Mouse (Mus musculus): ENCODE measurements around the gene Asap3. TPM values are rescaled to one million over a fixed set of nuclear protein-coding genes. Genes with fewer than 3 reads are reported as not detected.
A peak's percentile ranks its signal among the peaks of the same experiment; 100 is the strongest.

Asap3 gene
- 1 to 10 TPM; 2.5 to 3.1 TPM for total RNA-seq (2021)
- long read RNA-seq, experiment 1, full-length matches to known transcripts = 3 of 6 reads
- long read RNA-seq, experiment 1, partial matches to known transcripts = 1 of 6 reads
- long read RNA-seq, experiment 1, other reads (novel, unspliced or antisense) = 2 of 6 reads
- long read RNA-seq, experiment 2, full-length matches to known transcripts = 1 of 3 reads
- long read RNA-seq, experiment 2, partial matches to known transcripts = 1 of 3 reads
- long read RNA-seq, experiment 2, other reads (novel, unspliced or antisense) = 1 of 3 reads

DNA sequence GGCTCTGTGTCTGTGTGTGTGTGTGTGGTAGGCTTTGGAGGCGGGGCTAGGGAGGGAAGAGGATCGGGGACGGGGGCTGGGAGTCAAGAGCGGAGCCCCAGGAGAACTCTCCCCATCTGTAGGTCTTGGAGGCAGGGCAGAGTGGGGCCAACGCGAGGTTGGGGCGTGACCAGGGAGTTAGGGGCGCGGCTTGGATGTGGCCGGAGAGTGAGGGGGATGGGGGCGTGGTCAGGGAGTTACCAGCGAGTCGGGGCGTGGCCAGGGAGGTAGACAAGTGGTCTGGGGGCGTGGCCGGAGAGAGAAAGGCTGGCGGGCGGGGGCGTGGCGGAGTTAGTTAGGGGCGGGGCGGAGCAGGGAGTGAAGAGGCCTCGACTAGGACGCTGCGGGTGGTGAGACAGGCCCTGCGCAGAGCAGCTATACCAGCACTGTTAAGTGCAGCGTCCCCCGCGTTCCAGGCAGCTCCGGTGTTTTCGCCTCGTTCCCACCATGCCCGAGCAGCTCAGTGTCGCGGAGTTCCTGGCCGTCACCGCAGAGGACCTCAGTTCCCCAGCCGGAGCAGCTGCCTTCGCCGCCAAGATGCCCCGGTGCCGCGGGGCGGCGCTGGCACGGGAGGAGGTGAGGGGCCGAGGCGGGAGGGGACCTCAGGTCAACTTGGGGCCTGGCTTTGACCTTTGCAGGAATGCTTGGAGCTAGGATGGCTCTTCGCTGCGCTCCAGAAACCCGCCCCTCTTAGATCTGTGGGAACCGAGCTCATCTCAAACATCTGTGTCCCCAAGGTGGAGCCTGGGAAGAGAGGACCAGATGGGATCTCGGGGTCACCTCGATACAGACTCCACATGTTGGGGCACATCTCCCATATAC is at the start of gene Asap3:
Gene Asap3, plus strand, starts transcription at position 333 of the 861 bp plus-strand sequence.
- peak within 1 kb of the TSS; percentile 69 for H3K27ac ChIP-seq
- peak; percentile 40 for TF ChIP-seq CTCF (conservative IDR thresholded peaks at IDR 0.05)
- peak; percentile 77 to 82 for DNase-seq (ENCODE audit: low spot score in 2 of 2)

DNA sequence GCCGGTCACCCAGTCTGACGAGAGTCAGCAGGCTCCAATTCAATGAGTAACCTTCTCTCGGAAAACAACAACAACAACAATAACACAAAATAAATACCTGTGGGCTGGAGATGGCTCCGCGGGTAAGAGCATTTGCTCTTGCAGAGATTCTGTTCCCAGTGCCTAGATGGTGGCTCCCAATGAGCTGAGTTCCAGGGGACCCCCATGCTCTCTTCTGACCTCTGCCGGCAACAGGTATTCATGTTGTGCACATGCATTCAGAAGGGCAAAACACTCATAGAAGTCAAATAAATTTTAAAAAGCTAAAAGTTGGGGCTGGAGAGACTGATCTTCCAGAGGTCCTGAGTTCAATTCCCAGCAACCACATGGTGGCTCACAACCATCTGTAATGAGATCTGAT is 47.7 kb upstream of the Asap3 start:
- no peak for DNase-seq (ENCODE audit: low spot score in 2 of 2)
- no peak overlapping the region for H3K27ac ChIP-seq
- H3K4me3 ChIP-seq = no peak overlapping the region
- TF ChIP-seq CTCF (conservative IDR thresholded peaks at IDR 0.05) = peak; percentile 61

More for the DNA sequence above, at the start of gene Asap3:
- peak within 1 kb of the TSS; percentile 72 for H3K4me3 ChIP-seq

DNA sequence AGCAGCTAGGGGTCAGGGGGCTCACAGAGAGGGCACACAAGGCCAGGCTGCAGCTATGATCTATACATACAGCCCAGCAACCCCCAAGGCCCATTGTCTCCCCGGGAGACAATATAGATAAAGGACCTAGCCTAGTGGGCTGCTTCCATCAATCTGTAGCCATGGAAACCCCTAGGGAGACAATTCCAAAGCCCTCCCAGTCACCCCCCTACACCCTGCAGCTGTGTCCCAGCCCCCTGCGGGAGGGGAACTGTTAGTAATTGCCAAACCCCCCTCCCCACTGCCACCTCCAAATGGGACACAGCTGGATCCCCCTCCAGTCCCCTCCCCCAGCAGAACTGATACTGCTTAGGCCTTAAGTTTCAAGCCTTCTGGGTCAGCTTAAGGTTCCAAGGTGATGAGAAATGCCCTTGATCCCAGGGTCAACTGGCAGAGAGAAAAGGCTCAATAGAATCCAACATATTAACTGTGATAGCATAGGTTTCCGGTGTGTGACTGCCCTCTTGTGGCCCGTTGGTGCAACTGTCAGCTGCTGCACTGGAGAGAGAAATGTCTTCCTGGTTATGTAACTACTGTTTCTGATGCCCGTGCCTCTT is 46.3 kb upstream of the Asap3 start:
- peak; percentile 94 for TF ChIP-seq CTCF (conservative IDR thresholded peaks at IDR 0.05)
- DNase-seq (ENCODE audit: low spot score in 2 of 2) = peak; percentile 67 to 80
- Histone ChIP-seq H3K27ac (peak overlapping the region; percentile 73), H3K4me3 (no peak overlapping the region; the same call in 1 of the 2 replicates)

DNA sequence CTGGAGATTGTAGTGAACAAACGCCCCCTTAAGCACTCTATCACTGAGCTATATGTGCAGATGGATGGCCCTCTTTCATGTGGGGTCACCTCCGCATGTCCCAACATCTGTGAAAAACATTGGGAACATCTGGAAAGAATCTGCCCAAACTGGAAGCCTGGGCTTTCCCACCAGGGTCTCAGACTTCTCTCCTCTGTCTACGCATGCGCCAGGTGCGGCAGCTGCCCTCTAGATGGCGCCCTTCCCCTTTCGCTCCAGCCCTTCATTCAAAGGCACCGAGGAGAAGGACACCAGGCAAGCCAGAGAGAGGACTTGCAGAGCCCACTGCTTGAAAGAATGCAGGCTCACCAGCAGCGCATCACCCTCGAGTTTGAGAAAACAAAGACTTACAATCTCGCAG is 42.7 kb upstream of the Asap3 start:
- TF ChIP-seq CTCF (conservative IDR thresholded peaks at IDR 0.05) = peak; percentile 99
- no peak overlapping the region for H3K4me3 ChIP-seq
- DNase-seq (ENCODE audit: low spot score in 2 of 2) = peak; percentile 79 to 88
- H3K27ac ChIP-seq = no peak overlapping the region

DNA sequence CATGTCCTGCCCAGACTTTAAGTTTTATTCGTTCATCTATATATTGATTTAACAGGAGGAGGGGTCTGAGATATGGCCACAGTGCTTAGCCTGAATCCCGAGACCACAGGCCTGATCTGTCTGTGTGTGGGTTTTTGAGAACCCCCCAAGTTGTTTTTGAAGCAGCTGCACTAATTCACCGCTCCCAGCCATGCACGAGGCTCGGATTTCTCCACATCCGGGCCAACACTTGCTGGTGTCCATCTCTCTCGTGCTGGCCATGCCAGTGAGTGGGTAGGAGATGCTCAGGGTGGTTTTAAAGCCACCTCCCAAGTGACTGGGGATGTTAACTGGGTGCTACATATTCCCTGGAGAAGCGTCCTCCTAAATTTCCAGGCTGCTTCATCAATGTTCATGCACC is 41.2 kb upstream of the Asap3 start:
- no peak overlapping the region for H3K4me3 ChIP-seq
- TF ChIP-seq CTCF (conservative IDR thresholded peaks at IDR 0.05) = no peak
- no peak for DNase-seq (ENCODE audit: low spot score in 2 of 2)
- no peak overlapping the region for H3K27ac ChIP-seq

DNA sequence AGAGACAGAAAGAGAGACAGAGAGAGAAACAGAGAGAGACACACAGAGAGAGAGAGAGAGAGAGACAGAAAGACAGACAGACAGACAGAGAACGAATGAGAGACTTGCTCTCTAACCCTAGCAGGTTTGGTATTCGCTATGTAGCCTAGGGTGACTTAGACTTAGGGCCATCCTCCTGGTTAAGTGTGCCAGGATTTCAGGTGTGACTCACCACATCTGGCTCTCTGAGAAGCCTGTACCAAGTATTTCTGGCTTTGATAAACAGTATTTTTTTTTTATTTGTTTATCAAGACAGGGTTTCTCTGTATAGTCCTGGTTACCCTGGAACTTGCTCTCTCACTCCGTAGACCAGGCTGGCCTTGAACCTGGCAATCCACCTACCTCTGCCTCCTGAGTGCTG is 38.5 kb upstream of the Asap3 start:
- TF ChIP-seq CTCF (conservative IDR thresholded peaks at IDR 0.05) = no peak
- Histone ChIP-seq H3K27ac (no peak overlapping the region), H3K4me3 (no peak overlapping the region)
- no peak for DNase-seq (ENCODE audit: low spot score in 2 of 2)

DNA sequence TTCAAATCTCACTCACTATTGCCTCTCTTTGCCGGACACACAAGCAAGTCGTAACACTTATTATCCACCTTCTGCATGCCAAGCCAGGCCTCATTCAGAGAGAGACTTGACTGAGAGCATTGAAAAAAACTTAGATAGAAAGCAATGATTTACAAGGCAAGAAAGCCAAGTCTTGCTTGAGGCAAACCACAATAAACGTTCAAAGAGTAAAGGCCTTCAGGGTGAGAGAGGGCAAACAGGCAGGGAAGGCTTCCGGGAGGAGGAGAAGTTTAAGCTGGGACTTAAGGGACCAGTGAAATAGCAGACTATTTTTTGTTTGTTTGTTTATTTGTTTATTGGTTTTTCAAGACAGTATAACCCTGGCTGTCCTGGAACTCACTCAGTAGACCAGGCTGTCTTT is 35.8 kb upstream of the Asap3 start:
- no peak overlapping the region for H3K27ac ChIP-seq
- no peak for TF ChIP-seq CTCF (conservative IDR thresholded peaks at IDR 0.05)
- no peak overlapping the region for H3K4me3 ChIP-seq
- DNase-seq (ENCODE audit: low spot score in 2 of 2) = no peak

DNA sequence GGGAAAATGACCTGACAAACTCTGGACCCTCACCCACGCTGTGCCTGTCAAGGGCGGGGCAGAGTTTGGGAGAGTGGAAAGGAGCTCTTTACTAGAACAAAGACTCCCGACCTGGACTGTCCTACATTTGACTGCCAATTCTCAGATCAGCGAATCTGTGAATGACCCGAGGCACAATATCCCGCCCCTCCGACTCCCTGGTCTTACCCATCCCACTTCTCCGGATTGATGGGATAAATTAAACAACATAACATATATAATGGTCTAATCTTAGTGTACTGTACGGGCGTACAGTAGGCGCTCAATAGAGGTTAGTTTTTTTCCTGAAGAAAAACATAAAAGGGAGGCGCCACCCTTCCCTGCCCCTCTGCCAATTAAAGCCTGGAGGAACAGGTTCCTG is 34.7 kb upstream of the Asap3 start:
- H3K27ac ChIP-seq = no peak overlapping the region
- TF ChIP-seq CTCF (conservative IDR thresholded peaks at IDR 0.05) = no peak
- peak overlapping the region; percentile 64 for H3K4me3 ChIP-seq
- no peak for DNase-seq (ENCODE audit: low spot score in 2 of 2)

DNA sequence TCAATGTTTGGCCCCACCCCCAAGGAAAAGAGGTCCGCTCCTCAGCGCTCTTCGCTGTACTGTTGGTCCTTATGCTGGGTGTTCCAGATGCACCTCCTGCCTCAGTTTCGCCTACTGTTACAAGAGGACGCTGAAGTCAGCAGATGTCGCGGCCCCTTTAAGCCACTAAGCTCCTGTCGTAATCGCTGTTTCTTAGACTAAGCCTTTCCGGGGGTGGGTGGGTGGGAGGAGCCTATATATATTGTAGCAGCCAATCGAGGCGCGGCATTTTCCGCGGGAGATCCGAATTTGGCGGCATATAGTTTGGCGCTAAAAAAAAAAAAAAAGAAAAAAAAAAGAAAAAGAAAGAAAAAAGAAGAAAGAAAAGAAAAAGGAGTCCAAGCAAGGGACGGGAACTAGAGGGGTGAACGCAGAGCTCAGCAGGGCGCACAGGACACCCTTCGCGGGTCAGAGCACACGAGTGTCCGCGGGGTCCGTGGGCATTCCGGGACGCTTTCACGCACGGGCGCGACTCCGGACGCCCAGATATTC is 34.1 kb upstream of the Asap3 start, which contains the start of gene E2f2:
Gene E2f2, plus strand, starts transcription at position 384 of the 531 bp plus-strand sequence.
- DNase-seq (ENCODE audit: low spot score in 2 of 2) = no peak
- peak within 1 kb of the TSS; percentile 64 for H3K4me3 ChIP-seq
- TF ChIP-seq CTCF (conservative IDR thresholded peaks at IDR 0.05) = no peak
- no peak within 1 kb of the TSS for H3K27ac ChIP-seq

DNA sequence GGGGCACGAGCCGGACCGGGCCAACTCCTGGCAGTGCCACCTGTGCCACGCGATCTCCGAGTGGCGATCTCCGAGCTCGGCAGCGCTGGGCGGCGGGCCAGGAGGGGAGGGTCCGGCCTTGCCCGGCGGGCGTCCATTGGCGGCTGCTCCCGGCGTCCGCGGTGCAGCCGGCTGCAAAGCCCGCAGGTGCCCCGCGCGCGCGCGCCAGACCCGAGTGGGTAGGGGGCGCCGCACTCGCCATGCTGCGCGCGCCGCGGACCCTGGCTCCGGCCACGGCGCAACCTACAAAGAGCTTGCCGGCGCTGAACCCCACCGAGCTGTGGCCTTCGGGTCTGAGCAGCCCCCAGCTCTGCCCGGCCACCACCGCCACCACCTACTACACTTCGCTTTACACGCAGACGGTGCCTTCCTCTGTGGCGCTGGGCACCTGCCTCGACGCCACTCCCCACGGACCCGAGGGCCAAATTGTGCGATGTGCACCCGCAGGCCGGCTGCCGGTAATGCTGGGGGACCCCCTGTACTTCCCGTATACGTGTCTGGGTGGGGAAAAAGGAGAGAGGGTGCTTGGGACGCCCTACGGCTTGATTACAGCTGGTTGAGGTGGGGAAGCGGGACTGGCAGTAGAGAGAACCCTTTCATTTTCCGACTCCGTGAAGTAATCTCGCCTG is 33.5 kb upstream of the Asap3 start:
- no peak for TF ChIP-seq CTCF (conservative IDR thresholded peaks at IDR 0.05)
- H3K4me3 ChIP-seq = peak overlapping the region; percentile 64
- DNase-seq (ENCODE audit: low spot score in 2 of 2) = no peak
- no peak overlapping the region for H3K27ac ChIP-seq

DNA sequence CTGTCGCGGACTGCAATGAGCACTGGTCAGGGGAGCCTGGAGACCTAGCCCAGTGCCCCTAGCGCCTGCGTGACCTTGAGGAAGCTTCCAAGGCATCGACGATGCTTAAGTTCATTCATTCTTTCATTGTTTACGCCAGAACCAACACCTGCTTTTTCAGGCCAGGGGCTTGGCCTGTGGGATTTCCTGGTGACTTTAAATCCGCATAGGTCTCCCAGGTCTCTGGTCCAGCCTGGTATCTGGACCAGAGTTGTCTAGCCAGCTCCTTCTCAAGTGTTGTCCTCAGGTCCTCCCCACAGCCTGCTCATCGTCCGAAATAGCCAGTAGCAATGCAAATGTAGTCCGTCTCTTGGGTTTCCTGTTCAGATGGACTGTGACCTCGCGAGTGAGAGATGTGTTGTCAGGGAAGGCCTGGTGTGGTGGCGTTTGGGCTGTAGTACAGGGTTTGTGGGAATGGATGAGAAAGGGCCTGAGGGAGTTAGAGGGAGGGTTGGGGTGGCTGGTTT is 32.9 kb upstream of the Asap3 start:
- Histone ChIP-seq H3K4me3 (peak overlapping the region; percentile 64), H3K27ac (no peak overlapping the region)
- DNase-seq (ENCODE audit: low spot score in 2 of 2) = no peak
- TF ChIP-seq CTCF (conservative IDR thresholded peaks at IDR 0.05) = no peak
